ENCODE assay signal across 13 mouse cellular contexts in the genomic region with DNA sequence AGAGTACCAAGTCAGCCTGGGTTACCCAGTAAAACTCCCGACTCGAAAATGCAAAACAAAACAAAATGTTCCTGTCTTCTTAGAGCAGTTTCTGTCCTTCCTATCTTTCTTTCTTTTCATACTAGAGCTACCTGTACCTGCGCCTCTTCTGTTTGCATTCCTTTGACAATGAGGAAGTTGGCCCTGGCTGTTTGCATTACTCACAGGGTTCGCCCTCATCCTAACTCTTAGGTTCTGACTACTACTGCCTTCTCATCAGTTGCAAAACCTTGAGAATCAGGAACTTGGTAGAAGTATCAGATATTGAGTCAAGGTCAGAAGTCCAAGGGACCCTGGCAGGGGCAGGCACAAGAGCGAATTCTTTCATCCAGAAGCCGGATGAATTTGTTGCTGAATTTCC. TPM values are rescaled to one million over a fixed set of nuclear protein-coding genes. Genes with fewer than 3 reads are reported as not detected.
DNase-seq lines count a peak whose midpoint lies in the region; ATAC-seq and TF ChIP-seq lines count a peak whose summit lies in the region.
"Had no signal": no experiment of that assay in that cellular context is flagged by ENCODE, and none has a peak within 500 bp of the region (broad histone marks: within the 10 kb centered on the region; RNA-seq: fewer than 3 reads in every experiment).

No protein-coding gene starts in this region.

- H3K36me3 ChIP-seq in lung, embryonic 14.5 days (ENCODE audit: insufficient read depth), result no peaks in the 10 kb centered on the region
- no peaks in the 10 kb centered on the region for H3K36me3 ChIP-seq in embryonic facial prominence, embryonic 13.5 days
- H3K36me3 ChIP-seq in forebrain, embryonic 13.5 days (ENCODE audit: poor library complexity, severe bottlenecking), result no peaks in the 10 kb centered on the region
- H3K36me3 ChIP-seq: limb, embryonic 15.5 days had no signal

- peak; percentile 28 for DNase-seq in lung, embryonic 14.5 days
- DNase-seq in lung, postnatal 10 days, result no peak
- DNase-seq in neural tube, embryonic 10.5 days (ENCODE audit: extremely low spot score, low spot score), result no peak
- DNase-seq in frontal cortex, postnatal 36 days (ENCODE audit: low spot score in 2 of 2), result no peak
- DNase-seq: heart, postnatal 36 days; right cerebral cortex, postnatal 14 days; thymus, postnatal 14 days had no signal

- H3K9me3 ChIP-seq in lung, embryonic 14.5 days (ENCODE audit: low read depth, low read length), result no peaks in the 10 kb centered on the region
- no peaks in the 10 kb centered on the region for H3K9me3 ChIP-seq in embryonic facial prominence, embryonic 13.5 days
- H3K9me3 ChIP-seq in forebrain, embryonic 13.5 days (replicated peaks), result no peaks in the 10 kb centered on the region
- H3K9me3 ChIP-seq: limb, embryonic 15.5 days had no signal

- TF ChIP-seq CTCF in lung, embryonic 14.5 days (IDR thresholded peaks at IDR 0.05; ENCODE audit: low read depth), result no peak

- ATAC-seq in lung, embryonic 14.5 days (ENCODE audit: insufficient read depth), result no peak
- ATAC-seq in embryonic facial prominence, embryonic 13.5 days (ENCODE audit: insufficient number of reproducible peaks, insufficient read depth, low FRiP score, low TSS enrichment, low read depth), result no peak
- ATAC-seq in granulocyte monocyte progenitor cell, adult 5-6 weeks (replicated peaks; ENCODE audit: poor library complexity, severe bottlenecking), result peak; percentile 66
- ATAC-seq in monocyte, adult 5-6 weeks (replicated peaks; ENCODE audit: insufficient number of reproducible peaks, low FRiP score, low TSS enrichment, poor library complexity, severe bottlenecking), result peak; percentile 33; the same call in 1 of the 2 replicates
- ATAC-seq in forebrain, embryonic 13.5 days, result no peak
- ATAC-seq: hindbrain, postnatal 0 days had no signal

- no peaks in the 10 kb centered on the region for H3K27me3 ChIP-seq in lung, embryonic 14.5 days (ENCODE audit: insufficient read depth, low read length)
- peaks cover 13% of the 10 kb centered on the region for H3K27me3 ChIP-seq in embryonic facial prominence, embryonic 13.5 days
- peaks cover 23% of the 10 kb centered on the region for H3K27me3 ChIP-seq in forebrain, embryonic 13.5 days
- H3K27me3 ChIP-seq: limb, embryonic 15.5 days had no signal

- no peaks in the 10 kb centered on the region for H3K4me1 ChIP-seq in lung, embryonic 14.5 days (ENCODE audit: insufficient read depth)
- H3K4me1 ChIP-seq in embryonic facial prominence, embryonic 13.5 days, result peaks cover 14% of the 10 kb centered on the region; the same call in 1 of the 2 replicates
- no peaks in the 10 kb centered on the region for H3K4me1 ChIP-seq in forebrain, embryonic 13.5 days

- H3K4me3 ChIP-seq in lung, embryonic 14.5 days (ENCODE audit: low read depth, low read length), result peak overlapping the region; percentile 69
- H3K4me3 ChIP-seq in embryonic facial prominence, embryonic 13.5 days, result peak overlapping the region; percentile 66; the same call in 1 of the 2 replicates
- H3K4me3 ChIP-seq in forebrain, embryonic 13.5 days, result no peak overlapping the region

- 62% methylated on average over 6 of the region's 6 CpGs for WGBS in lung, embryonic 14.5 days
- WGBS in embryonic facial prominence, embryonic 13.5 days, result 82% methylated on average over 6 of the region's 6 CpGs
- WGBS in forebrain, embryonic 13.5 days, result 85% methylated on average over 6 of the region's 6 CpGs

- peak overlapping the region; percentile 90 for H3K4me2 ChIP-seq in lung, embryonic 14.5 days
- H3K4me2 ChIP-seq in embryonic facial prominence, embryonic 13.5 days, result peak overlapping the region; percentile 92
- H3K4me2 ChIP-seq in forebrain, embryonic 13.5 days, result no peak overlapping the region

- no peak overlapping the region for H3K9ac ChIP-seq in lung, embryonic 14.5 days
- no peak overlapping the region for H3K9ac ChIP-seq in embryonic facial prominence, embryonic 13.5 days
- H3K9ac ChIP-seq in forebrain, embryonic 13.5 days, result no peak overlapping the region
- H3K9ac ChIP-seq: limb, embryonic 15.5 days had no signal

- no peak overlapping the region for H3K27ac ChIP-seq in lung, embryonic 14.5 days (ENCODE audit: low read depth)
- no peak overlapping the region for H3K27ac ChIP-seq in embryonic facial prominence, embryonic 13.5 days
- no peak overlapping the region for H3K27ac ChIP-seq in forebrain, embryonic 13.5 days
- H3K27ac ChIP-seq: hindbrain, postnatal 0 days; limb, embryonic 15.5 days had no signal

RNA-seq across cellular contexts. Expression of a gene that starts 1.7 kb away (rescaled TPM):
- polyA plus RNA-seq in lung, embryonic 14.5 days (2014; fragmentation: Nextera tagmentation; extraction: Ambion mirVana), result 25.9 and 28.3 TPM in 2 replicates
- polyA plus RNA-seq in embryonic facial prominence, embryonic 13.5 days (2015; fragmentation: Nextera tagmentation; extraction: Ambion mirVana), result 12.3 and 13.5 TPM in 2 replicates
- 10.9 and 21.3 TPM in 2 replicates for total RNA-seq in granulocyte monocyte progenitor cell, adult 5-6 weeks (2014; fragmentation: Nextera tagmentation)
- 8.9 and 12.8 TPM in 2 replicates for total RNA-seq in granulocyte monocyte progenitor cell, adult 5-6 weeks (2017)
- 7.6 to 22.8 TPM (median 13.8 TPM) in 3 replicates for total RNA-seq in monocyte, adult 5-6 weeks (2017)
- 3.6 and 3.8 TPM in 2 replicates for polyA plus RNA-seq in forebrain, embryonic 13.5 days (2015; fragmentation: Nextera tagmentation; extraction: Ambion mirVana)

Comparison
In these comparisons a context has a peak if more than half of its experiments do, and no peak if none do; other contexts are left out.
1. ATAC-seq: peak in granulocyte monocyte progenitor cell, adult 5-6 weeks (single experiment) and monocyte, adult 5-6 weeks (single experiment); none in lung, embryonic 14.5 days (single experiment), embryonic facial prominence, embryonic 13.5 days (single experiment) and forebrain, embryonic 13.5 days (single experiment).